Mouse (Mus musculus): ENCODE results near the gene Car10. TPM values are rescaled to one million over a fixed set of nuclear protein-coding genes. Genes with fewer than 3 reads are reported as not detected.

The Car10 gene
- total and polyA plus RNA-seq, 3 experiments: not detected

DNA sequence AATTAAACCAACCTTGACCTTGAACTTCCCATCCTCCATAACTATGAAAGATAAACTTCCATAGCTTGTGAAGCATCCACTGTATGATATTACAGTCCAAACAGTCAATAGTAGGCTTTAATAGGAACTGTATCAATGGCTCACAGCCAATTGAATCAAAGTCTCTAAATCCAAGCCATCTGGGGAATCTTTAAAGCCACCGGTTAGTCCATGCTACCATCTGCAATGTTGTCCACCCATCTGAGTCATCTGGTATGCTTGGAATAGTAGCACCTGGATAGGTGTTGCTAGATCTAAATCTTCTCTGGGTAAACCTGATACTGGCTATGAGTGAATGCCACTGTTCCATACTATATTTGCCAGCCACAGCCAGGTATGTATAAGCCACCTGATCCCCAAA is 509.3 kb downstream of the Car10 start:
- Histone ChIP-seq H3K4me3 (ENCODE audit: control insufficient read depth in 1 of 2, insufficient read depth in 1 of 2, low read depth in 2 of 2, low read length in 2 of 2) (no peak overlapping the region), H3K9ac (ENCODE audit: control insufficient read depth, low read depth, low read length, poor library complexity, severe bottlenecking) (no peak overlapping the region), H3K4me1 (ENCODE audit: control insufficient read depth in 1 of 2, insufficient read depth in 2 of 2, low read length in 2 of 2) (no peaks in the 10 kb centered on the region), H3K27ac (ENCODE audit: control insufficient read depth, low read depth, low read length) (no peak overlapping the region), H3K9me3 (replicated peaks; ENCODE audit: insufficient read depth, low read length) (peaks cover 2% of the 10 kb centered on the region), H3K79me2 (ENCODE audit: control insufficient read depth, insufficient read depth, low read length, poor library complexity) (no peaks in the 10 kb centered on the region), H3K27me3 (ENCODE audit: control insufficient read depth in 1 of 2, insufficient read depth in 2 of 2, low read length in 2 of 2) (no peaks in the 10 kb centered on the region), H3K36me3 (ENCODE audit: control insufficient read depth in 1 of 2, insufficient read depth in 2 of 2, low read length in 2 of 2) (no peaks in the 10 kb centered on the region)
- no peak for DNase-seq (ENCODE audit: low read depth, low spot score)
- TF ChIP-seq GABPA (IDR thresholded peaks at IDR 0.05; ENCODE audit: low read depth, low read length) (no peak), MXI1 (IDR thresholded peaks at IDR 0.05; ENCODE audit: low read depth, low read length) (no peak), RCOR1 (IDR thresholded peaks at IDR 0.05; ENCODE audit: low read depth, low read length) (no peak), EP300 (IDR thresholded peaks at IDR 0.05; ENCODE audit: low read depth in 1 of 2, low read length in 2 of 2) (no peak), KAT2A (conservative IDR thresholded peaks at IDR 0.05; ENCODE audit: low read depth, low read length) (no peak), POLR2AphosphoS5 (IDR thresholded peaks at IDR 0.05; ENCODE audit: borderline replicate concordance, low read depth, low read length) (no peak), CHD1 (IDR thresholded peaks at IDR 0.05; ENCODE audit: low read depth, low read length) (no peak), TCF12 (IDR thresholded peaks at IDR 0.05; ENCODE audit: low read depth, low read length) (no peak)

DNA sequence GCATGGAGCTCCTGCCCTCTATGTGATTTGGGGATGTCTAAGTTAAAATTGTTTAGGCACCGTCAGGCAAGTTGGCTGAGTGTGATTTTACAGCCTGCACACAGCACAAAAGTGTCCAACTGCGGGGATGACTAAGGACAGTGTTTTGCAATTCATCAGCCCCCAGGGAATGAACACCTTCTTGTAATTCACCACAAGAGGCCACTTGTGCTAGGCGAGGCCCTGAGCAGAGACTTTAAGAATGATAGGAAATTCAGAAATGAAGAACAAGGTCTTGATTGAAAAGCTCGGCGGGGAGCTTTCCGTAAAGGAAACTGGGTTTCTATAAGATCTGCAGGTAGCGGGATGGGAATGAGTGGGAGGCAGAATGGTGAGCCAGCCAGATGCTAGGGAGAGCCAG is 510.9 kb downstream of the Car10 start:
- Histone ChIP-seq H3K9me3 (replicated peaks; ENCODE audit: insufficient read depth, low read length) (peaks cover 2% of the 10 kb centered on the region), H3K79me2 (ENCODE audit: control insufficient read depth, insufficient read depth, low read length, poor library complexity) (no peaks in the 10 kb centered on the region), H3K36me3 (ENCODE audit: control insufficient read depth in 1 of 2, insufficient read depth in 2 of 2, low read length in 2 of 2) (no peaks in the 10 kb centered on the region), H3K27me3 (ENCODE audit: control insufficient read depth in 1 of 2, insufficient read depth in 2 of 2, low read length in 2 of 2) (no peaks in the 10 kb centered on the region), H3K4me1 (ENCODE audit: control insufficient read depth in 1 of 2, insufficient read depth in 2 of 2, low read length in 2 of 2) (no peaks in the 10 kb centered on the region), H3K27ac (ENCODE audit: control insufficient read depth, low read depth, low read length) (no peak overlapping the region), H3K9ac (ENCODE audit: control insufficient read depth, low read depth, low read length, poor library complexity, severe bottlenecking) (no peak overlapping the region), H3K4me3 (ENCODE audit: control insufficient read depth in 1 of 2, insufficient read depth in 1 of 2, low read depth in 2 of 2, low read length in 2 of 2) (no peak overlapping the region)
- no peak for TF ChIP-seq EP300 (IDR thresholded peaks at IDR 0.05; ENCODE audit: low read depth in 1 of 2, low read length in 2 of 2)
- TF ChIP-seq NRF1 (IDR thresholded peaks at IDR 0.05; ENCODE audit: insufficient read depth, low read depth, low read length, poor library complexity, severe bottlenecking): no peak
- TF ChIP-seq JUND (IDR thresholded peaks at IDR 0.05; ENCODE audit: low read depth, low read length): no peak
- no peak for TF ChIP-seq USF2 (IDR thresholded peaks at IDR 0.05; ENCODE audit: borderline replicate concordance in 1 of 2, insufficient read depth in 1 of 2, low read depth in 1 of 2, low read length in 2 of 2)
- no peak for TF ChIP-seq TAL1 (IDR thresholded peaks at IDR 0.05; ENCODE audit: low read length)
- TF ChIP-seq ZC3H11A (IDR thresholded peaks at IDR 0.05; ENCODE audit: low read depth, low read length): no peak
- TF ChIP-seq MYB (IDR thresholded peaks at IDR 0.05; ENCODE audit: low read depth, low read length): no peak
- no peak for TF ChIP-seq POLR2AphosphoS2 (IDR thresholded peaks at IDR 0.05; ENCODE audit: low read length)
- TF ChIP-seq CHD1 (IDR thresholded peaks at IDR 0.05; ENCODE audit: low read depth, low read length): no peak
- TF ChIP-seq MXI1 (IDR thresholded peaks at IDR 0.05; ENCODE audit: low read depth, low read length): no peak
- TF ChIP-seq UBTF (IDR thresholded peaks at IDR 0.05; ENCODE audit: borderline replicate concordance, insufficient read depth, low read depth, low read length): no peak
- no peak for TF ChIP-seq KAT2A (conservative IDR thresholded peaks at IDR 0.05; ENCODE audit: low read depth, low read length)
- TF ChIP-seq NELFE (IDR thresholded peaks at IDR 0.05; ENCODE audit: low read depth, low read length): no peak
- no peak for TF ChIP-seq POLR2AphosphoS5 (IDR thresholded peaks at IDR 0.05; ENCODE audit: borderline replicate concordance, low read depth, low read length)
- no peak for DNase-seq (ENCODE audit: low read depth, low spot score)

Data from MEL (cell line).